Mouse (Mus musculus) gastrocnemius, postnatal 36 days (tissue): Measurements from ENCODE around the gene Ces1a. TPM values are rescaled to one million over a fixed set of nuclear protein-coding genes. Genes with fewer than 3 reads are reported as not detected.

Source experiments
- DNase-seq, 2 experiments: peaks; one replicate each; pipeline ENCODE4 v3.0.0; 2022
- intact Hi-C: fragments of 180-260 bp; cut with DNase I; formaldehyde crosslinking; loops from one replicate; pipeline ENCODE4 v1.15.1; 2025
- total RNA-seq, 2 experiments: library from RNA; stranded (reverse); gene quantifications; 2 replicates each; pipeline ENCODE4 v1.2.3; 2021

Ces1a gene
- total RNA-seq, 2 experiments from 2014 or later = not detected

DNA sequence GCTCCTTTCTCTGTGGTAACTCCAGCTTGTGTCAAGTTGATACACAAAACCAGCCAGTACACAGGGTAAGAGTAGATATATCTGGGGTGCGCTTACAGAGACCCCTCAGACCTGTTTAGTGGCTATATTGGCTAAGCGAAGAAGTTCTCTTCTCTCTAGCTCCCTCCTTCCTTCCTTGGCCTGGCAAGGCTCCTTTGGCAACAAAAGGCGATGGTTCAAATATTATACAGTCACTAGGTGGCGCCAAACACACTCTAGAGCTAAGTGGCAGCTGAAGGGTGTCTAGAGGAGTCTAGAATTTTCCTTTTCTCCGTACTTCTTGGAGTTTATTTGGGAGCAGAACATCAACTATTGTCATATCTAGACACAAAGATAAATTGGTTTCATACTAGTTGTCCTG lies 37.7 kb downstream of the Ces1a start:
- intact Hi-C loops = no loop called here
- DNase-seq = no peak

DNA sequence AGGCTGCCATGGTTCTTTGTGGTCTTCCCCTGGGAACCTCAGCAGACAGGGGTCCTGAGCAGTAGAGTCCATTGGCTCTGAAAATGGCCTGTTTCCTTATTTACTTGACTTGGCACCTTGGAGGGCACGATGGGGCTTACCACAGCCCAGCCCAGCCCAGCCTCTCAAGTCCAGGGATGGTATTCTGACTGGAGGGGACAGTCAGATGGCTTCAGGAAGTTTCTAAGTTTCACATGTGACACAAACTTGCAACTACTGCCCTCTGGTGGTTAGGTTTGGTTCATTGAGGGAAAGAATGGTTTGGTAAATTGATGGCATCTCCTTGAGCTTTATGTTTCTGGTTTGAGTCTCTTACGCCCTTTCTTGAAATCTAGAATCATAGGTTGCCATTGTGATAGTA lies 49.4 kb downstream of the Ces1a start:
- no peak for DNase-seq
- intact Hi-C loops = loop anchor here (1.0 kb wide), 1 partner anchor 180 kb away; no protein-coding TSS in a partner anchor

DNA sequence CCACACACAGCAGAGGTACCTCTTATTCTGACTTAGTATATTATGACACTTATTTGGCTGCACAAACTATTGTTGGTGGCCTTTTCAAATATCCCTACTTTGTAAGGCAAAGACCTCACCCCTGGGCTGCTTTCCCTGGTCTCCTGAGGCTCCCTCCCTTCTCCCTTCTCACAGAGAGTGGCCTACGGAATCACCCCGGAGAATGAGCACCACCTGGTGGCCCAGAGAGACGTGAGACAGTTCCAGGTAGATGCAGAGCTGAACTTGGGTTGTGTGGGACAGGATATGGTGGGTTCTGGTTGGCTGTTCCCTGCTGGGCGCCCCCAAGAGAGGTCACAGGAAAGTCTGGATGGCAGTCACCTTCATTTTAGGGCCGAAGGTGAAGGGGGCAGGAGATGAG lies 51.2 kb downstream of the Ces1a start:
- peak in 1 of 2 experiments; percentile 31 for DNase-seq
- intact Hi-C loops = loop anchor here (2.0 kb wide), 1 partner anchor 110 kb away; no protein-coding TSS in a partner anchor

DNA sequence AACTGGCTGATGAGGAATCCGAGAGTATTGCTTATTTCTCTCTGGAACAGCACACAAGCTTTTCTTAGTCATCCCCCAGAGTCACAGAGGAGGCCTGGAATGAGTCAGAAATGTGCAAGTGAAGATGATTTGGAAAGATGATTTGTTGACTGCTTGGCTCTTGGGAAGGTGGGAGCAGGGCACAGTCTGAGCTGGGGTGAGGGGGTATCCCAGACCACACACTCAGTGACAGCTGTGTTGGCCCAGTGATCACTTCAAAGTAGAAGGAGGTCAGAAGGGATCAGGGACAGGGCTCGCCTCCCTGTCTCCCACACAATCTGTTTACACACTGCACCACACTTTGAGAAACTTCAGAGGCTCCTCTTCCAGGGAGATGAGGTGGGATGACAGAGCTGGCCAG lies 63.6 kb downstream of the Ces1a start:
- peak in 1 of 2 experiments; percentile 31 for DNase-seq
- intact Hi-C loops = no loop called here

DNA sequence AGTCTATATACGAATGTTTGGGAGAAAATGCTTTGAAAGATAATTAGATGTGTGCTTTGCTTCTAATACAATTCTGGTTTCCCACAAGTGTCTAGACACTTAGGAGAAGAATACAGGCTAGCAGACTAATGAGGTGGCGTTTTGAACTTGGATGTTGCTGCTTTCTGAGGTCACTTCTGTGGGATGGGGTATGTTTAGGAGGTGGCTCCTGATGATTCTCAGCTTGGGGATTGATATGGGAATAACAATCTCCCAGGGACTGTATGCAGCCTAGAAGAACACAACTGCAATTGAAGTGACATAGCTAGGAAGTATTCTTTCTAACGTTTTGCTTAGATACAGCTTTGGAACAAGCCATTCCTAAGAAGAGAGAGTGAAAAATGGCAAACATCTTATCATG lies 65.5 kb downstream of the Ces1a start:
- no peak for DNase-seq
- intact Hi-C loops = no loop called here

DNA sequence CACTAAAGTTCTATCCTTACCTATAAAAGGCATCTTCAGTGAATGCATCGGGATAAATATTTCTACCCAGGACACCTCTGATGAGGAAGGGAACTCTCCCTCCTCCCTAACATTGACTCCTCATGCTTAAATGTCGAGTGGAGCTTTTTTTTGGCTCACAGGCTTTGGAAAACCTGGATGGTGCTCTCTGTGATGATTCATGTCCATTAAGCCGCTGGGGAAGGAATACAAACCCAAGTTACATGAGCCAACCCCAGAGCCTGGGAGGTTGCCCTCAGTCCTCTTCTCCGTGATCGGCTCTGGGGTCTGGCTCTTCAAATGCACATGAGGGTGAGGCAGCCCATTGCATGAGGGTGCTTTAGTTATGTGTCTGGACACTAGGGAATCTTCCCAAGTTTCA lies 71.3 kb downstream of the Ces1a start:
- no peak for DNase-seq
- intact Hi-C loops = no loop called here

DNA sequence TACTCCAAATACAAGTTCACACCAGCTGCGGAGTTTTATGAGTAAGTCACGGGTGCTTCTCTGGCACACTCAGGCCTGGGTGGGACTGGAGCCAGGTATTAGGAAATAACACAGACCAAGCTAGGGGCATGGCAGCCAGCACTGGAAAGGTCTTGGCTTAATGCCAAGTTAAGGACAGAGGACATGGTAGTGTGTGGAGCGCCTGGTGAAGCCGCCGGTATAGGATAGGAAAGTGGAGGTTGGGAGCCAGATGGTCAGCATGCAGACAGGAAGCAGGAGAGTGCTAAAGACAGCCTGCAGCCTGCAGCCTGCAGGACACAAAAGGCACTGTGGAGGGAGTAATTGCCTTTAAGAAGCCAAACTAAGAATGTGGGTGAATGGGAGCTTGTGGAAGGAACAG lies 75.0 kb downstream of the Ces1a start:
- peak; percentile 64 to 67 for DNase-seq
- intact Hi-C loops = loop anchor here (5.0 kb wide), 1 partner anchor 76 kb away; no protein-coding TSS in a partner anchor

Other genes with a start within 250 kb of the Ces1a start
- gene Mmp2, start 220.9 kb downstream of the Ces1a start, total RNA-seq = 10 to 100 TPM; 59.7 to 60.9 TPM
- gene Lpcat2, start 192.9 kb downstream of the Ces1a start, total RNA-seq = under 1 TPM; 0.32 to 0.43 TPM
- not detected for gene Capns2, start 146.8 kb downstream of the Ces1a start, total RNA-seq
- gene Slc6a2, start 88.1 kb downstream of the Ces1a start, total RNA-seq = under 1 TPM; 0.17 to 0.28 TPM
- not detected for gene Ces1b, start 31.8 kb upstream of the Ces1a start, total RNA-seq
- gene Ces1c, start 83.1 kb upstream of the Ces1a start, total RNA-seq = under 1 TPM in 1 of 2 experiments, not detected in 1; 0.33 TPM
- gene Ces1d, start 149.6 kb upstream of the Ces1a start, total RNA-seq = 10 to 100 TPM; 28.6 to 70.1 TPM
- gene Ces1e, start 181.4 kb upstream of the Ces1a start, total RNA-seq = under 1 TPM; 0.27 to 0.41 TPM
- gene Ces1f, start 231.6 kb upstream of the Ces1a start, total RNA-seq = under 1 TPM; 0.31 to 0.67 TPM